Mouse (Mus musculus) layer of hippocampus, adult 2 months (tissue): Measurements from ENCODE around the gene Pnpla6. TPM values are rescaled to one million over a fixed set of nuclear protein-coding genes. Genes with fewer than 3 reads are reported as not detected.
A peak's percentile ranks its signal among the peaks of the same experiment; 100 is the strongest.

Experiments used
- DNase-seq, 2 experiments: peaks; one replicate each; pipeline ENCODE4 v3.0.0; 2022; ENCODE audit warnings: low spot score in 2 of 2
- H3K27ac ChIP-seq: fragments of 200-600 bp; 2 replicates; pipeline ENCODE4 v1.8.1; 2022
- H3K4me3 ChIP-seq: fragments of 200-600 bp; 2 replicates; pipeline ENCODE4 v1.8.1; 2022; ENCODE audit warnings: mild to moderate bottlenecking
- CTCF ChIP-seq: fragments of 200-600 bp; conservative IDR thresholded peaks from 2 replicates; pipeline ENCODE4 v1.8.1; 2022; ENCODE audit warnings: antibody characterized with exemption, mild to moderate bottlenecking, moderate library complexity
- long read RNA-seq, 2 experiments: library from polyadenylated mRNA; stranded (forward); transcript quantifications; one replicate each; pipeline ENCODE4 v2.0.0; 2021; ENCODE audit warnings: borderline mapping rate in 2 of 2
- total RNA-seq, 2 experiments: library from RNA; stranded (reverse); gene quantifications; 2 replicates each; pipeline ENCODE4 v1.2.3; 2021

The Pnpla6 gene
- 10 to 100 TPM; 79.4 to 82.1 TPM for total RNA-seq
- long read RNA-seq, experiment 1, full-length matches to known transcripts: 2 of 47 reads
- long read RNA-seq, experiment 1, partial matches to known transcripts: 32 of 47 reads
- long read RNA-seq, experiment 1, other reads (novel, unspliced or antisense): 13 of 47 reads
- long read RNA-seq, experiment 2, full-length matches to known transcripts: 7 of 65 reads
- long read RNA-seq, experiment 2, partial matches to known transcripts: 36 of 65 reads
- long read RNA-seq, experiment 2, other reads (novel, unspliced or antisense): 22 of 65 reads

DNA sequence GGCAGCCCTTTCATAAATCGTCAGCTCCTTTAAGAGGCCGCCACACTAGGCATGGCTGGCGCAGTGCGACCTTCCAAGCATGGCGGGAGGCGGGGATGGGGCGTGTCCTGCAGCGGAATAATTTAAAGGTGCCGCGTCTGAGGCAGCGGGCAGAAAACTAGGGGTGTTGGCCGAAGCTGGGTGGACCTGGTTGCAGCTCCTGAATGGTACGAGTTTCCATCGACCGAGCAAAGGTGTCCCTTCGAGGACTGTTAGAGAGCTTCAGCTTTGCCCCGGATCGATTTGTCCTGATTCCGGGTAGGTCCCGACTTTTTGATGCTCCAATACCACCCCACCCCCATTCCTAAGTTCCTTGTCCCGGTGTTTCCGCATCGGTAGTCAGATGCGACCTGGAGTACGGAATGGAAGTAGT is at the start of gene Pnpla6:
TSS of gene Pnpla6 (plus strand) at position 125 of the 412 bp plus-strand sequence.
- Histone ChIP-seq H3K4me3 (peak within 1 kb of the TSS; percentile 92), H3K27ac (peak within 1 kb of the TSS; percentile 96)
- no peak for TF ChIP-seq CTCF
- DNase-seq: peak; percentile 89 to 93

GRCm38 (mm10) chr8:3467006-3467885 is 47.9 kb upstream of the Pnpla6 start, which contains the start of gene Pex11g:
Gene Pex11g, minus strand, starts transcription at chr8:3467680.
- no peak for TF ChIP-seq CTCF
- Histone ChIP-seq H3K27ac (peak within 1 kb of the TSS; percentile 71), H3K4me3 (peak within 1 kb of the TSS; percentile 50)
- peak; percentile 78 to 84 for DNase-seq

GRCm38 (mm10) chr8:3467886-3468545 is 47.2 kb upstream of the Pnpla6 start:
- H3K27ac ChIP-seq: peak overlapping the region; percentile 71

GRCm38 (mm10) chr8:3468838-3469237 is 46.3 kb upstream of the Pnpla6 start:
- peak; percentile 42 for TF ChIP-seq CTCF
- Histone ChIP-seq H3K4me3 (no peak overlapping the region), H3K27ac (no peak overlapping the region)
- DNase-seq: no peak

More at GRCm38 (mm10) chr8:3467886-3468545, 47.2 kb upstream of the Pnpla6 start:
- DNase-seq: no peak
- TF ChIP-seq CTCF: no peak
- peak overlapping the region; percentile 50 for H3K4me3 ChIP-seq

- Histone ChIP-seq H3K4me3 (no peak within 1 kb of the TSS), H3K27ac (no peak within 1 kb of the TSS)
- no peak for DNase-seq
- TF ChIP-seq CTCF: no peak
Measured at GRCm38 (mm10) chr8:3470562-3470961, 44.6 kb upstream of the Pnpla6 start, which contains the start of gene Tex45. Gene Tex45, plus strand, starts transcription at chr8:3470862.

DNA sequence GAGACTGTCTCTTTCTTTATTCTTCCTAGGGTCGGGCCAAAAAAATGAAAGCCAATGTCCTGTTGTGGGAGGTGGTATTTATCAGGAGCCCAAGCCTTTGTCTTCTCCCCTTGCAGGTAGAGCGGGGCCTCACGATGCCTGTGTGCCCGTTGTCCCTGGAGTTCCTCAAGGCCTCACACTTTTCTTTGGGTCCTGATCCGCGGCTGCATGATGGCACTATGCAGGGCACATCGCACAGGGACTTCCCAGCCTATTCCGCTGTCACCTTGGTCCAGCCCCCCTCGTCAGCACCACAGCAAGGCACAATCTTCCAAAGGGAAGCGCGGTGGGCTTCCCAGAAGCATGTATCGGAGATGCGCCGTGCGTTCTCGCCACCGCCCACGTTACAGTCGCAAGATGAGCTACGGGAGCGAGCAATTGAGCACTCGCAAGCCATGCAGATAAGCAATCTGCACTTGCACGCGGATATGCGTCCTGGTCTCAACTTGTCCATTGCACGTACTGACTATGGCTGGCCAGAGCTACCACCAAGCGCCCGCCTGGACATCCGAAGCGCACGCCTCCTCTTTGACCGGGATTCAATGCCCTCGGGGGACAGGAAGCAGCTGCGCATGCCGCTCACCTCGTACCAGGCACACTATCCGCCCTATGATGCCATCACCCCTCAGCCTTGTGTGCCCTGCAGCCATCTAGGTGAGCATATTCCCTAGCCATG is 39.3 kb upstream of the Pnpla6 start:
- no peak for DNase-seq
- TF ChIP-seq CTCF: no peak
- H3K27ac ChIP-seq: 0 out of 2 replicates have a peak overlapping the region, but pooled peaks have one; percentile 14
- peak overlapping the region; percentile 45 for H3K4me3 ChIP-seq

- H3K4me3 ChIP-seq: no peak overlapping the region
- no peak for TF ChIP-seq CTCF
- no peak for DNase-seq
- H3K27ac ChIP-seq: no peak overlapping the region
Measured at GRCm38 (mm10) chr8:3480221-3480785, 34.9 kb upstream of the Pnpla6 start.

GRCm38 (mm10) chr8:3481605-3482004 is 33.6 kb upstream of the Pnpla6 start:
- DNase-seq: no peak
- TF ChIP-seq CTCF: no peak
- no peak overlapping the region for H3K4me3 ChIP-seq
- no peak overlapping the region for H3K27ac ChIP-seq

- H3K4me3 ChIP-seq: no peak overlapping the region
- DNase-seq: no peak
- H3K27ac ChIP-seq: no peak overlapping the region
- TF ChIP-seq CTCF: no peak
Measured at GRCm38 (mm10) chr8:3482240-3482740, 32.9 kb upstream of the Pnpla6 start.

GRCm38 (mm10) chr8:3483546-3483945 is 31.6 kb upstream of the Pnpla6 start:
- H3K4me3 ChIP-seq: no peak overlapping the region
- no peak overlapping the region for H3K27ac ChIP-seq
- DNase-seq: no peak
- no peak for TF ChIP-seq CTCF

- TF ChIP-seq CTCF: no peak
Measured at GRCm38 (mm10) chr8:3485192-3485591, 30.0 kb upstream of the Pnpla6 start.

More at GRCm38 (mm10) chr8:3485192-3485591, 30.0 kb upstream of the Pnpla6 start:
- no peak overlapping the region for H3K4me3 ChIP-seq
- no peak overlapping the region for H3K27ac ChIP-seq
- no peak for DNase-seq
